Mouse (Mus musculus) heart, postnatal 0 days (tissue): ENCODE data around the gene Rasgrf1.

Source experiments
- CTCF ChIP-seq: IDR thresholded peaks from 2 replicates; pipeline ENCODE4 v1.5.1; 2016; ENCODE audit warnings: antibody characterized with exemption, control low read depth, low read depth
- EP300 ChIP-seq: IDR thresholded peaks from 2 replicates; pipeline ENCODE4 v1.6.1; 2016; ENCODE audit warnings: antibody characterized with exemption, low read depth

DNA sequence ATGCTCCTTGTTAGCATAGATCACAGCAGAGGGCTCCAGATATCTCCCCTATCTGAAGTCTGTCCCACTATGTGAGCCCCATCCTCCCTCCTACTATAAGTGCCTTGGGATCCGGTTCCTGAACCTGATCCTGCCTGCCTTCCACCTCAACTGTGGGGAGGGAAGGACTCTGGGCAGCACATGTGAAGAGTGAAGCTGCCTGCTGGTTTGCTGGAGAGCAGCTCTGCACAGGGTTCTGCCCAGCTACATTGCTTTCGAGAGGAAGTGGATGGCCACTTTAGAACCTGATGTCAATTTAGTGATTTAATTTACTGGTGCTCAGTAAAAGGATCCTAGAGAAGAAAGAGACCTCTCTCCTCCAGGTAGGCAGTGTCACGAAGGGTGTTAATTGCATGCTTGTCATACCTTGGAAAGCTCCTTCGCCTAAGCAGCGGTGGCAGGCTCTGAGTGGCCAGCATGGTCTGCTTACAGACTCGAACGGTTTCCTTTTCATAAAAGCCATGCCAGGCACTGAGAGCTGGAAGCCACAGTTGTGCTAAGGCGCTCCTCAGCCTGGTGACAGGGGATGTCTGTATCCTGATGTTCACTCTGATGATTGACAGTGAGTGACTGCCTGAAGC is 45.3 kb downstream of the Rasgrf1 start:
- no peak for TF ChIP-seq CTCF
- no peak for TF ChIP-seq EP300
